Mouse (Mus musculus) erythroblast, embryonic 14.5 days (primary cell): ENCODE results near the gene Pgm2.

Source experiments
- GATA1 ChIP-seq: IDR thresholded peaks from 2 replicates; pipeline ENCODE4 v1.6.1; 2012; ENCODE audit warnings: low read length, inconsistent platforms, mixed read lengths
- TAL1 ChIP-seq: IDR thresholded peaks from 3 replicates; pipeline ENCODE4 v1.6.1; 2012; ENCODE audit warnings: low read length, inconsistent platforms, mixed read lengths

GRCm38 (mm10) chr5:64101993-64102716 lies 9.4 kb downstream of the Pgm2 start:
- TF ChIP-seq TAL1: no peak
- no peak for TF ChIP-seq GATA1
